Mouse (Mus musculus): ENCODE measurements around the gene Fuz. TPM values are rescaled to one million over a fixed set of nuclear protein-coding genes. Genes with fewer than 3 reads are reported as not detected.

Gene Fuz
- total RNA-seq, 2 experiments from 2014 or later = 16.4 to 18.6 TPM

- peak; percentile 47 for DNase-seq
- TF ChIP-seq CTCF (IDR thresholded peaks at IDR 0.05) = peak; percentile 26; the same call in 1 of the 2 replicates
- intact Hi-C loops (cut with DNase I) = loop anchor here (5.0 kb wide), 2 partner anchors 59 to 114 kb away; no protein-coding TSS in a partner anchor
- peak overlapping the region; percentile 35; the same call in 1 of the 2 replicates for H3K27ac ChIP-seq
- no peak overlapping the region for H3K4me3 ChIP-seq
These were observed 2.7 kb downstream of the Fuz start for GRCm38 (mm10) chr7:44898607-44899006.

GRCm38 (mm10) chr7:44900632-44901031, 4.8 kb downstream of the Fuz start:
- Histone ChIP-seq H3K27ac (no peak overlapping the region), H3K4me3 (no peak overlapping the region)
- no peak for TF ChIP-seq CTCF (IDR thresholded peaks at IDR 0.05)
- intact Hi-C loops (cut with DNase I) = no loop called here
- DNase-seq = no peak

- peak overlapping the region; percentile 60 for H3K4me3 ChIP-seq
- intact Hi-C loops (cut with DNase I) = no loop called here
- peak; percentile 27 for TF ChIP-seq CTCF (IDR thresholded peaks at IDR 0.05)
- H3K27ac ChIP-seq = peak overlapping the region; percentile 43; the same call in 1 of the 2 replicates
- DNase-seq = peak; percentile 47
These were observed 5.4 kb downstream of the Fuz start for GRCm38 (mm10) chr7:44901230-44901722.

GRCm38 (mm10) chr7:44905430-44905829, 9.6 kb downstream of the Fuz start:
- intact Hi-C loops (cut with DNase I) = no loop called here
- Histone ChIP-seq H3K4me3 (no peak overlapping the region), H3K27ac (no peak overlapping the region)
- TF ChIP-seq CTCF (IDR thresholded peaks at IDR 0.05) = no peak
- no peak for DNase-seq

GRCm38 (mm10) chr7:44908706-44909476, 13.0 kb downstream of the Fuz start:
- no peak for DNase-seq
- no peak for TF ChIP-seq CTCF (IDR thresholded peaks at IDR 0.05)
- no peak overlapping the region for H3K27ac ChIP-seq
- intact Hi-C loops (cut with DNase I) = no loop called here
- H3K4me3 ChIP-seq = no peak overlapping the region

- H3K27ac ChIP-seq = peak overlapping the region; percentile 81
- intact Hi-C loops (cut with DNase I) = no loop called here
- DNase-seq = no peak
- TF ChIP-seq CTCF (IDR thresholded peaks at IDR 0.05) = no peak
- no peak overlapping the region for H3K4me3 ChIP-seq
These were observed 18.5 kb downstream of the Fuz start for GRCm38 (mm10) chr7:44914396-44914795.

GRCm38 (mm10) chr7:44915314-44915713, 19.4 kb downstream of the Fuz start:
- H3K4me3 ChIP-seq = no peak overlapping the region
- peak; percentile 54 for DNase-seq
- no peak for TF ChIP-seq CTCF (IDR thresholded peaks at IDR 0.05)
- intact Hi-C loops (cut with DNase I) = no loop called here
- peak overlapping the region; percentile 81 for H3K27ac ChIP-seq

- Histone ChIP-seq H3K4me3 (no peak overlapping the region), H3K27ac (peak overlapping the region; percentile 81)
- peak; percentile 61 for DNase-seq
- intact Hi-C loops (cut with DNase I) = no loop called here
- no peak for TF ChIP-seq CTCF (IDR thresholded peaks at IDR 0.05)
These were observed 20.3 kb downstream of the Fuz start for GRCm38 (mm10) chr7:44916191-44916590.

- TF ChIP-seq CTCF (IDR thresholded peaks at IDR 0.05) = no peak
- peak overlapping the region; percentile 81 for H3K27ac ChIP-seq
- intact Hi-C loops (cut with DNase I) = no loop called here
These were observed 21.0 kb downstream of the Fuz start for GRCm38 (mm10) chr7:44916881-44917280.

GRCm38 (mm10) chr7:44918219-44918618, 22.3 kb downstream of the Fuz start:
- TF ChIP-seq CTCF (IDR thresholded peaks at IDR 0.05) = no peak
- no peak for DNase-seq
- intact Hi-C loops (cut with DNase I) = no loop called here
- Histone ChIP-seq H3K27ac (peak overlapping the region; percentile 81), H3K4me3 (no peak overlapping the region)

More at GRCm38 (mm10) chr7:44916881-44917280, 21.0 kb downstream of the Fuz start:
- H3K4me3 ChIP-seq = no peak overlapping the region
- no peak for DNase-seq

GRCm38 (mm10) chr7:44919127-44919526, 23.2 kb downstream of the Fuz start:
- no peak for DNase-seq
- intact Hi-C loops (cut with DNase I) = no loop called here
- Histone ChIP-seq H3K27ac (peak overlapping the region; percentile 81; the same call in 1 of the 2 replicates), H3K4me3 (no peak overlapping the region)
- no peak for TF ChIP-seq CTCF (IDR thresholded peaks at IDR 0.05)

GRCm38 (mm10) chr7:44922530-44922929, 26.7 kb downstream of the Fuz start:
- no peak overlapping the region for H3K27ac ChIP-seq
- no peak overlapping the region for H3K4me3 ChIP-seq
- DNase-seq = no peak
- TF ChIP-seq CTCF (IDR thresholded peaks at IDR 0.05) = no peak
- intact Hi-C loops (cut with DNase I) = no loop called here

- DNase-seq = peak; percentile 56
- H3K27ac ChIP-seq = peak overlapping the region; percentile 48; the same call in 1 of the 2 replicates
- no peak overlapping the region for H3K4me3 ChIP-seq
- intact Hi-C loops (cut with DNase I) = no loop called here
- peak; percentile 63 for TF ChIP-seq CTCF (IDR thresholded peaks at IDR 0.05)
These were observed 29.6 kb downstream of the Fuz start for GRCm38 (mm10) chr7:44925468-44925867.
